Mouse (Mus musculus): ENCODE results near the gene Trim41. TPM values are rescaled to one million over a fixed set of nuclear protein-coding genes. Genes with fewer than 3 reads are reported as not detected.

Gene Trim41
- total and polyA plus RNA-seq, 3 experiments: 13.8 to 56.6 (median 56.5) TPM

- no peaks in the 10 kb centered on the region for H3K9me3 ChIP-seq (replicated peaks)
- ATAC-seq (ENCODE audit: extremely low read depth, insufficient number of reproducible peaks, low FRiP score, poor library complexity, severe bottlenecking) (no peak), DNase-seq (ENCODE audit: low spot score) (no peak)
- H3K27me3 ChIP-seq (ENCODE audit: insufficient read depth, low read length): peaks cover 5% of the 10 kb centered on the region; the same call in 1 of the 2 replicates
- H3K36me3 ChIP-seq (replicated peaks): no peaks in the 10 kb centered on the region
- TF ChIP-seq CTCF (IDR thresholded peaks at IDR 0.05; ENCODE audit: low read depth, low read length) (peak; percentile 37; the same call in 1 of the 2 replicates), GATA2 (IDR thresholded peaks at IDR 0.05; ENCODE audit: borderline replicate concordance, low read depth, low read length) (no peak)
- H3K4me3 ChIP-seq (ENCODE audit: low read depth, low read length): no peak overlapping the region
- H3K4me1 ChIP-seq (ENCODE audit: insufficient read depth, low read depth, low read length): peaks cover 22% of the 10 kb centered on the region
Measured at GRCm38 (mm10) chr11:48779450-48779849, 37.7 kb downstream of the Trim41 start.

GRCm38 (mm10) chr11:48777303-48777702 lies 39.9 kb downstream of the Trim41 start:
- TF ChIP-seq CTCF (IDR thresholded peaks at IDR 0.05; ENCODE audit: low read depth, low read length): no peak
- TF ChIP-seq POLR2AphosphoS5 (IDR thresholded peaks at IDR 0.05; ENCODE audit: insufficient replicate concordance, low read depth, low read length): no peak
- no peak for TF ChIP-seq GATA2 (IDR thresholded peaks at IDR 0.05; ENCODE audit: borderline replicate concordance, low read depth, low read length)
- no peak for TF ChIP-seq GATA1 (IDR thresholded peaks at IDR 0.05; ENCODE audit: borderline replicate concordance, low read length)
- no peak for TF ChIP-seq TAL1 (conservative IDR thresholded peaks at IDR 0.05; ENCODE audit: low read depth, low read length)
- DNase-seq (ENCODE audit: low spot score): no peak
- ATAC-seq (ENCODE audit: extremely low read depth, insufficient number of reproducible peaks, low FRiP score, poor library complexity, severe bottlenecking): no peak
- peaks cover 5% of the 10 kb centered on the region; the same call in 1 of the 2 replicates for H3K27me3 ChIP-seq (ENCODE audit: insufficient read depth, low read length)
- H3K9me3 ChIP-seq (replicated peaks): no peaks in the 10 kb centered on the region
- H3K36me3 ChIP-seq (replicated peaks): no peaks in the 10 kb centered on the region
- H3K4me3 ChIP-seq (ENCODE audit: low read depth, low read length): no peak overlapping the region
- H3K4me1 ChIP-seq (ENCODE audit: insufficient read depth, low read depth, low read length): peaks cover 33% of the 10 kb centered on the region

GRCm38 (mm10) chr11:48776664-48777063 lies 40.5 kb downstream of the Trim41 start:
- H3K36me3 ChIP-seq (replicated peaks): no peaks in the 10 kb centered on the region
- H3K4me3 ChIP-seq (ENCODE audit: low read depth, low read length): no peak overlapping the region
- peaks cover 5% of the 10 kb centered on the region; the same call in 1 of the 2 replicates for H3K27me3 ChIP-seq (ENCODE audit: insufficient read depth, low read length)
- peaks cover 35% of the 10 kb centered on the region for H3K4me1 ChIP-seq (ENCODE audit: insufficient read depth, low read depth, low read length)
- TF ChIP-seq GATA2 (IDR thresholded peaks at IDR 0.05; ENCODE audit: borderline replicate concordance, low read depth, low read length) (no peak), POLR2AphosphoS5 (IDR thresholded peaks at IDR 0.05; ENCODE audit: insufficient replicate concordance, low read depth, low read length) (no peak), GATA1 (IDR thresholded peaks at IDR 0.05; ENCODE audit: borderline replicate concordance, low read length) (no peak), TAL1 (conservative IDR thresholded peaks at IDR 0.05; ENCODE audit: low read depth, low read length) (no peak), CTCF (IDR thresholded peaks at IDR 0.05; ENCODE audit: low read depth, low read length) (no peak; the same call in 1 of the 2 replicates)
- DNase-seq (ENCODE audit: low spot score) (no peak), ATAC-seq (ENCODE audit: extremely low read depth, insufficient number of reproducible peaks, low FRiP score, poor library complexity, severe bottlenecking) (no peak)
- H3K9me3 ChIP-seq (replicated peaks): no peaks in the 10 kb centered on the region

- no peak for TF ChIP-seq CTCF (IDR thresholded peaks at IDR 0.05; ENCODE audit: low read depth, low read length)
- TF ChIP-seq TAL1 (conservative IDR thresholded peaks at IDR 0.05; ENCODE audit: low read depth, low read length): no peak
- no peak for TF ChIP-seq GATA1 (IDR thresholded peaks at IDR 0.05; ENCODE audit: borderline replicate concordance, low read length)
- no peak for TF ChIP-seq GATA2 (IDR thresholded peaks at IDR 0.05; ENCODE audit: borderline replicate concordance, low read depth, low read length)
- TF ChIP-seq POLR2AphosphoS5 (IDR thresholded peaks at IDR 0.05; ENCODE audit: insufficient replicate concordance, low read depth, low read length): no peak
- ATAC-seq (ENCODE audit: extremely low read depth, insufficient number of reproducible peaks, low FRiP score, poor library complexity, severe bottlenecking) (no peak), DNase-seq (ENCODE audit: low spot score) (no peak)
- H3K4me1 ChIP-seq (ENCODE audit: insufficient read depth, low read depth, low read length): peaks cover 39% of the 10 kb centered on the region
- H3K9me3 ChIP-seq (replicated peaks): no peaks in the 10 kb centered on the region
- H3K27me3 ChIP-seq (ENCODE audit: insufficient read depth, low read length): peaks cover 8% of the 10 kb centered on the region; the same call in 1 of the 2 replicates
- no peaks in the 10 kb centered on the region for H3K36me3 ChIP-seq (replicated peaks)
- H3K4me3 ChIP-seq (ENCODE audit: low read depth, low read length): no peak overlapping the region
Measured at GRCm38 (mm10) chr11:48775483-48775882, 41.7 kb downstream of the Trim41 start.

GRCm38 (mm10) chr11:48774443-48775298 lies 42.5 kb downstream of the Trim41 start:
- Histone ChIP-seq H3K36me3 (replicated peaks) (no peaks in the 10 kb centered on the region), H3K9me3 (replicated peaks) (no peaks in the 10 kb centered on the region), H3K4me1 (ENCODE audit: insufficient read depth, low read depth, low read length) (peaks cover 35% of the 10 kb centered on the region), H3K27me3 (ENCODE audit: insufficient read depth, low read length) (peaks cover 8% of the 10 kb centered on the region; the same call in 1 of the 2 replicates), H3K4me3 (ENCODE audit: low read depth, low read length) (no peak overlapping the region)
- ATAC-seq (ENCODE audit: extremely low read depth, insufficient number of reproducible peaks, low FRiP score, poor library complexity, severe bottlenecking): no peak
- DNase-seq (ENCODE audit: low spot score): no peak
- TF ChIP-seq POLR2AphosphoS5 (IDR thresholded peaks at IDR 0.05; ENCODE audit: insufficient replicate concordance, low read depth, low read length) (no peak), CTCF (IDR thresholded peaks at IDR 0.05; ENCODE audit: low read depth, low read length) (peak; percentile 35; the same call in 1 of the 2 replicates)

- Histone ChIP-seq H3K36me3 (replicated peaks) (no peaks in the 10 kb centered on the region), H3K4me3 (ENCODE audit: low read depth, low read length) (no peak overlapping the region), H3K27me3 (ENCODE audit: insufficient read depth, low read length) (peaks cover 9% of the 10 kb centered on the region; the same call in 1 of the 2 replicates), H3K4me1 (ENCODE audit: insufficient read depth, low read depth, low read length) (peaks cover 29% of the 10 kb centered on the region), H3K9me3 (replicated peaks) (no peaks in the 10 kb centered on the region)
- DNase-seq (ENCODE audit: low spot score): no peak
- TF ChIP-seq CTCF (IDR thresholded peaks at IDR 0.05; ENCODE audit: low read depth, low read length) (peak; percentile 39; the same call in 1 of the 2 replicates), GATA1 (IDR thresholded peaks at IDR 0.05; ENCODE audit: borderline replicate concordance, low read length) (no peak)
- ATAC-seq (ENCODE audit: extremely low read depth, insufficient number of reproducible peaks, low FRiP score, poor library complexity, severe bottlenecking): peak; percentile 22; the same call in 1 of the 2 replicates
Measured at GRCm38 (mm10) chr11:48771691-48772090, 45.5 kb downstream of the Trim41 start.
